Mouse (Mus musculus) limb, embryonic 14.5 days (tissue): ENCODE measurements around the gene Fam117b. TPM values are rescaled to one million over a fixed set of nuclear protein-coding genes. Genes with fewer than 3 reads are reported as not detected.

ENCODE experiments used
- ATAC-seq: fragments of 200-750 bp; cut with Nextera tagmentation; 2 replicates; pipeline ENCODE4 v1.8.0; 2017; ENCODE audit warnings: low read depth, moderate number of reproducible peaks, moderate TSS enrichment; ENCODE audit not compliant: low FRiP score
- DNase-seq: peaks from one replicate; pipeline ENCODE4 v3.0.0-alpha.2; 2015; ENCODE audit warnings: low spot score
- H3K27ac ChIP-seq: fragments of 300-500 bp; sonication (generic); replicated peaks from 2 replicates; pipeline ENCODE4 v1.5.1; 2014; ENCODE audit warnings: low read depth, mild to moderate bottlenecking, low read length, moderate library complexity, mixed read lengths
- H3K27me3 ChIP-seq: fragments of 300-500 bp; sonication (generic); 2 replicates; pipeline ENCODE4 v1.6.1; 2014; ENCODE audit warnings: low read length, mixed read lengths; ENCODE audit not compliant: control insufficient read depth, insufficient read depth
- H3K36me3 ChIP-seq: fragments of 300-500 bp; sonication (generic); 2 replicates; pipeline ENCODE4 v1.6.1; 2014; ENCODE audit warnings: mild to moderate bottlenecking, low read length, moderate library complexity, mixed read lengths; ENCODE audit not compliant: control insufficient read depth, insufficient read depth
- H3K4me1 ChIP-seq: fragments of 300-500 bp; sonication (generic); 2 replicates; pipeline ENCODE4 v1.6.1; 2014; ENCODE audit warnings: antibody characterized with exemption, low read length, mixed read lengths; ENCODE audit not compliant: control insufficient read depth, insufficient read depth
- H3K4me2 ChIP-seq: fragments of 300-500 bp; sonication (generic); replicated peaks from 2 replicates; pipeline ENCODE4 v1.6.1; 2014; ENCODE audit warnings: low read depth, mild to moderate bottlenecking, low read length, moderate library complexity; ENCODE audit not compliant: severe bottlenecking
- H3K4me3 ChIP-seq: fragments of 300-500 bp; sonication (generic); replicated peaks from 2 replicates; pipeline ENCODE4 v1.5.1; 2014; ENCODE audit warnings: low read length
- H3K9ac ChIP-seq: fragments of 300-500 bp; sonication (generic); 2 replicates; pipeline ENCODE4 v1.6.1; 2014; ENCODE audit warnings: mild to moderate bottlenecking, low read depth, low read length, moderate library complexity; ENCODE audit not compliant: severe bottlenecking
- H3K9me3 ChIP-seq: fragments of 300-500 bp; sonication (generic); 2 replicates; pipeline ENCODE4 v1.6.1; 2016; ENCODE audit warnings: low read length; ENCODE audit not compliant: control insufficient read depth
- POLR2A ChIP-seq: fragments of 200-500 bp; IDR thresholded peaks from 2 replicates; pipeline ENCODE4 v1.8.0; 2012; ENCODE audit warnings: inconsistent platforms, mild to moderate bottlenecking, moderate library complexity, borderline replicate concordance; ENCODE audit not compliant: insufficient read depth, insufficient read length; ENCODE audit errors: extremely low read depth
- WGBS: fragments of 180-500 bp; shearing (Covaris S2); extraction: QIAGEN DNeasy Blood & Tissue Kit; methylation state at CpG from one replicate; pipeline ENCODE4 v1.1.7; 2014; 5-methylcytosine and 5-hydroxymethylcytosine counted together
- polyA plus RNA-seq, 2 experiments: library from polyadenylated mRNA; depleted of rRNA in 1 of 2; stranded (reverse) in 1 of 2; unstranded in 1 of 2; fragments of >200 nt; fragmentation: Nextera tagmentation in 1 of 2; extraction: Ambion mirVana in 1 of 2; gene quantifications; 2 replicates each; pipeline versions ENCODE4 v1.2.1 to v1.2.3; 2012 to 2014

Fam117b gene
- polyA plus RNA-seq (2012; rRNA removed) = 12.3 and 13.9 TPM in 2 replicates
- polyA plus RNA-seq (2014; fragmentation: Nextera tagmentation; extraction: Ambion mirVana) = 12.4 and 14.9 TPM in 2 replicates

- Histone ChIP-seq H3K4me1 (peaks cover 19% of the 10 kb centered on the region), H3K4me2 (peak within 1 kb of the TSS; percentile 66), H3K36me3 (no peaks in the 10 kb centered on the region), H3K27ac (peak within 1 kb of the TSS; percentile 81), H3K9ac (peak within 1 kb of the TSS; percentile 84), H3K27me3 (no peaks in the 10 kb centered on the region), H3K4me3 (peak within 1 kb of the TSS; percentile 81), H3K9me3 (no peaks in the 10 kb centered on the region)
- peak; percentile 97 for DNase-seq
- 3% methylated on average over 63 of the region's 72 CpGs for WGBS
- peak; percentile 98 for ATAC-seq
- TF ChIP-seq POLR2A = peak; percentile 82
Observed at GRCm38 (mm10) chr1:59912413-59913157, at the start of gene Fam117b. Gene Fam117b, plus strand, starts transcription at chr1:59913006.

GRCm38 (mm10) chr1:59868041-59868440 lies 44.8 kb upstream of the Fam117b start:
- H3K4me3 ChIP-seq = no peak overlapping the region
- no peaks in the 10 kb centered on the region for H3K27me3 ChIP-seq
- H3K36me3 ChIP-seq = peaks cover 70% of the 10 kb centered on the region
- no peak overlapping the region for H3K4me2 ChIP-seq
- 97% methylated on average over 5 of the region's 5 CpGs for WGBS
- no peak for TF ChIP-seq POLR2A
- no peaks in the 10 kb centered on the region for H3K4me1 ChIP-seq
- no peaks in the 10 kb centered on the region for H3K9me3 ChIP-seq
- no peak overlapping the region for H3K9ac ChIP-seq
- DNase-seq (no peak), ATAC-seq (no peak)
- H3K27ac ChIP-seq = no peak overlapping the region

GRCm38 (mm10) chr1:59874023-59874422 lies 38.8 kb upstream of the Fam117b start:
- 78% methylated on average over 3 of the region's 3 CpGs for WGBS
- no peak overlapping the region for H3K4me3 ChIP-seq
- H3K36me3 ChIP-seq = peaks cover 49% of the 10 kb centered on the region
- no peak overlapping the region for H3K27ac ChIP-seq
- no peak overlapping the region for H3K9ac ChIP-seq
- DNase-seq (no peak), ATAC-seq (no peak)
- H3K4me1 ChIP-seq = no peaks in the 10 kb centered on the region
- H3K4me2 ChIP-seq = no peak overlapping the region
- no peak for TF ChIP-seq POLR2A
- no peaks in the 10 kb centered on the region for H3K27me3 ChIP-seq
- no peaks in the 10 kb centered on the region for H3K9me3 ChIP-seq

GRCm38 (mm10) chr1:59878098-59878497 lies 34.7 kb upstream of the Fam117b start:
- no peak overlapping the region for H3K9ac ChIP-seq
- no peaks in the 10 kb centered on the region for H3K4me1 ChIP-seq
- DNase-seq = no peak
- no peaks in the 10 kb centered on the region for H3K27me3 ChIP-seq
- H3K27ac ChIP-seq = no peak overlapping the region
- no peaks in the 10 kb centered on the region for H3K9me3 ChIP-seq
- H3K4me2 ChIP-seq = no peak overlapping the region
- peaks cover 32% of the 10 kb centered on the region for H3K36me3 ChIP-seq
- no peak overlapping the region for H3K4me3 ChIP-seq
- no peak for TF ChIP-seq POLR2A
- 89% methylated on average over 7 of the region's 7 CpGs for WGBS
- ATAC-seq = no peak

GRCm38 (mm10) chr1:59883349-59884134 lies 29.3 kb upstream of the Fam117b start:
- H3K4me2 ChIP-seq = no peak overlapping the region
- DNase-seq = peak; percentile 84
- 33% methylated on average over 3 of the region's 3 CpGs for WGBS
- H3K9ac ChIP-seq = no peak overlapping the region
- H3K36me3 ChIP-seq = peaks cover 13% of the 10 kb centered on the region
- H3K27me3 ChIP-seq = no peaks in the 10 kb centered on the region
- no peak overlapping the region for H3K27ac ChIP-seq
- ATAC-seq = no peak; the same call in 1 of the 2 replicates
- no peak for TF ChIP-seq POLR2A
- no peaks in the 10 kb centered on the region for H3K9me3 ChIP-seq
- H3K4me1 ChIP-seq = peaks cover 3% of the 10 kb centered on the region
- no peak overlapping the region for H3K4me3 ChIP-seq
